Mouse (Mus musculus) lung, embryonic 16.5 days (tissue): ENCODE results near the gene Cntn5. TPM values are rescaled to one million over a fixed set of nuclear protein-coding genes. Genes with fewer than 3 reads are reported as not detected.
"Not testable (repeated sequence)": the region's sequence is repeated elsewhere in the genome, so short reads cannot be mapped to it uniquely, and the experiment has no call there.

Experiments used
- ATAC-seq: fragments of 200-750 bp; cut with Nextera tagmentation; 2 replicates; pipeline ENCODE4 v1.8.0; 2017; ENCODE audit warnings: low read depth, mild to moderate bottlenecking, moderate library complexity
- H3K27ac ChIP-seq: fragments of 300-500 bp; sonication (generic); 2 replicates; pipeline ENCODE4 v1.5.1; 2014; ENCODE audit warnings: mild to moderate bottlenecking, control low read depth, low read length
- H3K27me3 ChIP-seq: fragments of 300-500 bp; sonication (generic); 2 replicates; pipeline ENCODE4 v1.6.1; 2014; ENCODE audit warnings: low read depth, low read length, mixed read lengths; ENCODE audit not compliant: control insufficient read depth, insufficient read depth
- H3K36me3 ChIP-seq: fragments of 300-500 bp; sonication (generic); 2 replicates; pipeline ENCODE4 v1.6.1; 2014; ENCODE audit warnings: low read length; ENCODE audit not compliant: control insufficient read depth, insufficient read depth
- H3K4me1 ChIP-seq: fragments of 300-500 bp; sonication (generic); replicated peaks from 2 replicates; pipeline ENCODE4 v1.6.1; 2014; ENCODE audit warnings: low read length, mixed read lengths; ENCODE audit not compliant: control insufficient read depth, insufficient read depth
- H3K4me2 ChIP-seq: fragments of 300-500 bp; sonication (generic); 2 replicates; pipeline ENCODE4 v1.6.1; 2014; ENCODE audit warnings: low read depth, low read length, control low read depth
- H3K4me3 ChIP-seq: fragments of 300-500 bp; sonication (generic); 2 replicates; pipeline ENCODE4 v1.5.1; 2014; ENCODE audit warnings: mild to moderate bottlenecking, low read length, control low read depth
- H3K9ac ChIP-seq: fragments of 300-500 bp; sonication (generic); 2 replicates; pipeline ENCODE4 v1.6.1; 2014; ENCODE audit warnings: low read length, control low read depth
- H3K9me3 ChIP-seq: fragments of 300-500 bp; sonication (generic); 2 replicates; pipeline ENCODE4 v1.6.1; 2016; ENCODE audit warnings: low read length; ENCODE audit not compliant: control insufficient read depth
- WGBS: fragments of 180-500 bp; shearing (Covaris S2); extraction: QIAGEN DNeasy Blood & Tissue Kit; methylation state at CpG from one replicate; pipeline ENCODE4 v1.1.7; 2014; 5-methylcytosine and 5-hydroxymethylcytosine counted together
- polyA plus RNA-seq: library from polyadenylated mRNA; unstranded; fragments of >200 nt; fragmentation: Nextera tagmentation; extraction: Ambion mirVana; gene quantifications from 2 replicates; pipeline ENCODE4 v1.2.1, GENCODE M21; 2015

Gene Cntn5
- polyA plus RNA-seq, 1 experiment from 2014 or later, result 0.69 TPM

DNA sequence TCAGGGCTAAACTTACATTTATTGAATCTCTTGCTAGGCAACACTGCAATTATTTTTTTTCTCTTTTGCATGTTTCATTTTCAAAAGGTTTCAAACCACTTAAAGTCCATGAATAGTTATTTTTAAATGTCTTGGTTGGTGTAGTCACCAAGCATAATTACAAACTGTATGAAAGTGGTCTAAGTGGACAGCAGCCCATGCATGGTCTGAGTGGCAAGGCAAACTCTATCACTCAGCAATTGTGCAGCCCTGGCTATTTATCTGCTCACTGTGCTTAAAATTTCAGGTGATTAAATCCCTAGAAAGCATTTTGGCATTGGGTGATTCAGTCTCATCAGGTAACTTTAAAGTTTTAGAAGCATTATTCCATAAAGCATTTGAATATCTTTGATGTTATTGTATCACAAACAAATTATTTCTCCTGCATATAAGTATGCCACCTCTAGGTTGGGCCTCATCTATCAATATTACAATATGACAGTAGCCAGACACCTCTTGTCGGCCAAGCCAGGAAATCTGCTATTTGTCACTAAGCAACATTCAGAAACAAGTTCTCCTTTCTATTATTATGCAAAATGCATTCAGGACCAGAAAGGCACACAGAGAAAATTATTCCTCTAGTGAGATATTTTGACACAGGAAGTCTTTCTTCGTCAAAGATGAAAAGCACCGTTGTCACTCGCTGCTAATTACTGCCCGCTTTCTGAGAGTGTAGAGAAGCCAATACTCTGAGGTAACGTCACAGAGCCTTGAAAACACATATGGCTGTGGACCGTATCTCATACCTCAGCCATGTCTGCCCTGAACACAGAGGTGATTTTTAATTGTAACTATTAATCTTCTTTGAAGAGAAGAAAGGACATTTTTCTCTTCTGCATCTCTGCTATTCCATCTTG, 329.0 kb downstream of the Cntn5 start:
- no peaks in the 10 kb centered on the region for H3K9me3 ChIP-seq
- no peak for ATAC-seq
- 80% methylated on average over 7 of the region's 7 CpGs for WGBS

GRCm38 (mm10) chr9:10569830-10570229, 334.7 kb downstream of the Cntn5 start:
- Histone ChIP-seq H3K27me3 (no peaks in the 10 kb centered on the region), H3K4me3 (no peak overlapping the region), H3K4me1 (no peaks in the 10 kb centered on the region), H3K36me3 (no peaks in the 10 kb centered on the region), H3K4me2 (no peak overlapping the region), H3K27ac (no peak overlapping the region), H3K9me3 (no peaks in the 10 kb centered on the region), H3K9ac (no peak overlapping the region)
- ATAC-seq, result no peak

More for the DNA sequence above, 329.0 kb downstream of the Cntn5 start:
- Histone ChIP-seq H3K27ac (no peak overlapping the region), H3K4me2 (no peak overlapping the region), H3K4me3 (no peak overlapping the region), H3K36me3 (no peaks in the 10 kb centered on the region), H3K4me1 (no peaks in the 10 kb centered on the region), H3K27me3 (no peaks in the 10 kb centered on the region), H3K9ac (no peak overlapping the region)

DNA sequence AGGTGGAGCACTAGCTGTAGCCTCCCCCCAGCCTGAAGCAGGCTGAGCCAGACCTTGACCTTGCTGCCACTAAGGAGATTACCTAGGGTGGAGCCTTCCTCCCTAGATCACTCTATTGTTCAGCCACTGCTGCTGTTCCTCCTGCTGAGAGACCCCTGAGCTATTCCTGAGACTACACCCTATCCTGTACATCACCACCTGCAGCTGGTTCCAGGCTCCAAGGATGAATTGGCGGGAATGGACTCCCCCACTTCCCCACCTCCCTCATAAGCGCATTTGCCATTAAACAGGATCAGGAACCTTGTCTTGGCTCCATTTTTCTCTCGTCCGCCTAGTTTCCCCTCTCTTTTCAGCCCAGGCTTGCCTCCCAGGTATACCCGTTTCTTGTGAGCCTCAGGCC, 363.7 kb downstream of the Cntn5 start:
- ATAC-seq, H3K27me3 ChIP-seq, H3K4me1 ChIP-seq, H3K9ac ChIP-seq, H3K4me2 ChIP-seq, H3K27ac ChIP-seq, H3K36me3 ChIP-seq, H3K9me3 ChIP-seq, H3K4me3 ChIP-seq: not testable (repeated sequence)
- WGBS, result 57% methylated on average over 5 of the region's 5 CpGs

DNA sequence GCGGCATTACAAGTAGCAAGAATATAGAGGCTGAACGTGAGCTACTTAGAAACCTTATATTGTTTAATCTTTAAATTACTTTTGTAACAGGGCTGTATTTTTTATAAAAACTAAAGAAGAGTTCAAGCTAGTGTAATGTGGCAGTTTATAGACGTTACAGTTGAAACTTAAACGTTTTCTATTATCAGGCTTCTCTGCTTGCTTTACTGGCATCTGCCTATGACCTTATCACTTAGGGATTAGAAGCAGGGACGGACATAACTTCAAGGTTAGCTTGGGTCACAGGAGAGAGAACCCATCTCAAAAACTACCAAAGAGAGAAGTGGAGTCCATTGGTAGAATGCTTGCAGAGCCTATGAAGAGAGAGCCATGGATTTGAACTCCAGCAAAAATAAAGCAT, 372.3 kb downstream of the Cntn5 start:
- H3K4me2 ChIP-seq, result no peak overlapping the region
- no peaks in the 10 kb centered on the region for H3K4me1 ChIP-seq
- no peak overlapping the region for H3K9ac ChIP-seq
- no peak overlapping the region for H3K4me3 ChIP-seq
- no peaks in the 10 kb centered on the region for H3K36me3 ChIP-seq
- H3K27ac ChIP-seq, result no peak overlapping the region
- H3K27me3 ChIP-seq, result no peaks in the 10 kb centered on the region
- no peaks in the 10 kb centered on the region for H3K9me3 ChIP-seq
- WGBS, result 66% methylated on average over 5 of the region's 5 CpGs
- no peak for ATAC-seq

GRCm38 (mm10) chr9:10531087-10531486, 373.5 kb downstream of the Cntn5 start:
- Histone ChIP-seq H3K9me3 (no peaks in the 10 kb centered on the region), H3K4me1 (no peaks in the 10 kb centered on the region), H3K27me3 (no peaks in the 10 kb centered on the region), H3K9ac (no peak overlapping the region), H3K4me2 (no peak overlapping the region), H3K36me3 (no peaks in the 10 kb centered on the region), H3K27ac (no peak overlapping the region), H3K4me3 (no peak overlapping the region)
- ATAC-seq, result no peak
- WGBS, result 72% methylated on average over 2 of the region's 2 CpGs

DNA sequence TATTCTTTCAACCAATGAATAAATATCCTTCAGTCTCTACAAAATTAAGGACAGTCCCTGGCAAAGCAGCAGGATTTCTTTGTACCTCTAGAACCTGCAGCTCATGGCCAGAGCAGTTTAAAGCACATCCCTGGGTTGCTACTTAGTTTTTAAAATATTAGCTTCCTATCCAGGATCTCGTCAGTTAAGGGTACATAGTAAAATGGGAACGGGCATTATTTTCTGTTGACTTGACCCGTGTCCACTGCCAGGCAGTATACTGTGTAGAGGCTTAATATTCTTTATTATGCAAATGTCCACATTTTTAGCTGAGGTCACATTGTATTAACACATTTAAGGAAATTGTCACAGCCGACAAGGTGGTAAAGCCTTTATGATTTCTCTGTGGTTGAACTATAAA, 375.0 kb downstream of the Cntn5 start:
- Histone ChIP-seq H3K4me2 (no peak overlapping the region), H3K4me1 (no peaks in the 10 kb centered on the region), H3K27ac (no peak overlapping the region), H3K27me3 (no peaks in the 10 kb centered on the region), H3K4me3 (no peak overlapping the region), H3K9ac (no peak overlapping the region), H3K36me3 (no peaks in the 10 kb centered on the region), H3K9me3 (no peaks in the 10 kb centered on the region)
- ATAC-seq, result no peak
- WGBS, result 87% methylated on average over 4 of the region's 4 CpGs

GRCm38 (mm10) chr9:10529113-10529512, 375.5 kb downstream of the Cntn5 start:
- no peaks in the 10 kb centered on the region for H3K9me3 ChIP-seq
- H3K36me3 ChIP-seq, result no peaks in the 10 kb centered on the region
- H3K4me1 ChIP-seq, result no peaks in the 10 kb centered on the region
- no peak overlapping the region for H3K27ac ChIP-seq
- H3K9ac ChIP-seq, result no peak overlapping the region
- H3K4me3 ChIP-seq, result no peak overlapping the region
- 87% methylated on average over 1 of the region's 1 CpGs for WGBS
- H3K4me2 ChIP-seq, result no peak overlapping the region
- no peaks in the 10 kb centered on the region for H3K27me3 ChIP-seq
- no peak for ATAC-seq

- H3K4me2 ChIP-seq, result no peak overlapping the region
- no peak overlapping the region for H3K27ac ChIP-seq
- H3K9ac ChIP-seq, result no peak overlapping the region
- no peaks in the 10 kb centered on the region for H3K27me3 ChIP-seq
- no peaks in the 10 kb centered on the region for H3K4me1 ChIP-seq
- H3K36me3 ChIP-seq, result no peaks in the 10 kb centered on the region
- 68% methylated on average over 5 of the region's 5 CpGs for WGBS
- no peak overlapping the region for H3K4me3 ChIP-seq
- no peaks in the 10 kb centered on the region for H3K9me3 ChIP-seq
- ATAC-seq, result no peak
Measured at GRCm38 (mm10) chr9:10528692-10529091, 375.9 kb downstream of the Cntn5 start.

DNA sequence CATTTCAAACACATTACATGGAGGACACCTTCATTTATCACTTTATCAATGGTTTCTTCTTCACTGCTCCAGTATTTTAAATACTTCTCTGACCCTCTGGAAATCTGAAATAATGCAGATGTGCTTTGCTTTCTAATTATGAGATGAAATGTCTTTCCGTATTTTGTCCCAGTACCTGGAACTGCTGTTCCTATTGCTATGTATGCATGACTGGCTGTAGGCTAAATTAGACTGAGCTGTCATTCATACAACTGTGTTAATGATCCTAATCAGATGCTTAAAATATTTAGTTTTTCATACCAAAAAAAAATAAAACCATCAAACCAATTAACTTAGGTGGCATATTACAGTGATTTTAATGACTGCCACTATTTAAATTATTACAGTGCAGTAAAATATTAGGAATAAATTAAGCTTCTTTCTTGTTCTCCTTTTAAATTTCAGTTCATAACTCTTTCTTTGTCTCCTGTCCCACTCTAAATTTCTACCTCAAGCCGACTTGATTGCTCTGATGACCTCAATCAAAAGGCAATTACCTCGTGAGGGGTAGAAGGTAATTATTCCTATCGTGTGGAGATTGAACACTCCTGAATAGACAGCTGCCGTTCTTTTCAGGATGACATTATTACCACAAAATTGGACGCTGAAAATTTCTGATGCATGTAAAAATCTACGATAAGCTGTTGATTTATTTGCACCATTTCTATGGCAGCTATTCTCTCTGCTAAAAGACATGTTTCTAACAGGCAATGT, 378.5 kb downstream of the Cntn5 start:
- H3K9ac ChIP-seq, result no peak overlapping the region
- H3K4me1 ChIP-seq, result no peaks in the 10 kb centered on the region
- H3K9me3 ChIP-seq, result no peaks in the 10 kb centered on the region
- 71% methylated on average over 7 of the region's 7 CpGs for WGBS
- no peak overlapping the region for H3K4me3 ChIP-seq
- no peak overlapping the region for H3K4me2 ChIP-seq
- no peak for ATAC-seq
- H3K27ac ChIP-seq, result no peak overlapping the region
- no peaks in the 10 kb centered on the region for H3K27me3 ChIP-seq
- no peaks in the 10 kb centered on the region for H3K36me3 ChIP-seq
